ENCODE assay signal across 17 mouse cellular contexts in the genomic region with DNA sequence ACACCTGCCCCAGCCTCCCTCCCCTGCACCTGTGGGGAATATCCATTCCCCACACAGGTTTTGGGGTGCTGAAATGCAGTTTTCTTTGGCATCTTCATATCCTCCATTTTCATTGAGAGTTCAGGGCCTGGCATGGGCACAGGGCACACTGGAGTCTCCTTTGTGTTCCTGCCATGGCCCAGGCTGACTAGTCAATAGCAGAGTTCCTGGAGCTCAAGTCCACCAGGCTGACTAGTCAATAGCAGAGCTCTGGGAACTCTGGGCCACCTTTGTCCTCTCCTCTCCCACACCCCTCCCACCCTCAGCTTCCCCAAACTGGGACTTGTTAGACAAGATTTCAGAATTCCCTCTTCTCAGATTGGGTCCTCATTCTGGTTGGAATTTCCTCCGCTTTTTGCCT. TPM values are rescaled to one million over a fixed set of nuclear protein-coding genes. Genes with fewer than 3 reads are reported as not detected.
DNase-seq lines count a peak whose midpoint lies in the region; ATAC-seq and TF ChIP-seq lines count a peak whose summit lies in the region.
"Had no signal": no experiment of that assay in that cellular context is flagged by ENCODE, and none has a peak within 500 bp of the region (broad histone marks: within the 10 kb centered on the region; RNA-seq: fewer than 3 reads in every experiment).

No protein-coding gene starts in this region.

- intact Hi-C loops in gastrocnemius, postnatal 36 days (cut with DNase I), result loop anchor here (10.0 kb wide), 1 partner anchor 1107 kb away; no protein-coding TSS in a partner anchor

- no peaks in the 10 kb centered on the region for H3K27me3 ChIP-seq in forebrain, embryonic 11.5 days (ENCODE audit: control insufficient read depth, insufficient read depth, low read length)
- no peaks in the 10 kb centered on the region for H3K27me3 ChIP-seq in hindbrain, embryonic 14.5 days (ENCODE audit: control insufficient read depth, insufficient read depth, low read length)
- no peaks in the 10 kb centered on the region for H3K27me3 ChIP-seq in midbrain, postnatal 0 days (ENCODE audit: insufficient read depth, low read length)
- H3K27me3 ChIP-seq: heart, embryonic 12.5 days; liver, embryonic 15.5 days had no signal

- no peaks in the 10 kb centered on the region for H3K36me3 ChIP-seq in forebrain, embryonic 11.5 days (ENCODE audit: control insufficient read depth, insufficient read depth, low read length)
- peaks cover 32% of the 10 kb centered on the region for H3K36me3 ChIP-seq in hindbrain, embryonic 14.5 days (replicated peaks; ENCODE audit: control insufficient read depth, insufficient read depth)
- H3K36me3 ChIP-seq in midbrain, postnatal 0 days (ENCODE audit: insufficient read depth, low read length), result peaks cover 23% of the 10 kb centered on the region
- H3K36me3 ChIP-seq: liver, embryonic 15.5 days had no signal

- no peak overlapping the region for H3K4me3 ChIP-seq in forebrain, embryonic 11.5 days (ENCODE audit: low read depth, low read length)
- no peak overlapping the region for H3K4me3 ChIP-seq in hindbrain, embryonic 14.5 days (replicated peaks; ENCODE audit: low read length)
- no peak overlapping the region for H3K4me3 ChIP-seq in midbrain, postnatal 0 days (ENCODE audit: low read depth, low read length)
- H3K4me3 ChIP-seq: heart, embryonic 12.5 days; limb, embryonic 10.5 days; liver, embryonic 15.5 days had no signal

- no peak overlapping the region for H3K4me2 ChIP-seq in forebrain, embryonic 11.5 days (ENCODE audit: low read depth, low read length, severe bottlenecking)
- no peak overlapping the region for H3K4me2 ChIP-seq in hindbrain, embryonic 14.5 days (replicated peaks)
- no peak overlapping the region for H3K4me2 ChIP-seq in midbrain, postnatal 0 days (ENCODE audit: low read depth, low read length, poor library complexity, severe bottlenecking)
- H3K4me2 ChIP-seq: heart, embryonic 12.5 days; liver, embryonic 15.5 days had no signal

- peaks cover 13% of the 10 kb centered on the region for H3K4me1 ChIP-seq in forebrain, embryonic 11.5 days (replicated peaks; ENCODE audit: control insufficient read depth, insufficient read depth, low read length)
- peaks cover 21% of the 10 kb centered on the region for H3K4me1 ChIP-seq in hindbrain, embryonic 14.5 days (replicated peaks; ENCODE audit: control insufficient read depth, insufficient read depth, low read length)
- H3K4me1 ChIP-seq in midbrain, postnatal 0 days (ENCODE audit: insufficient read depth, low read length), result peaks cover 6% of the 10 kb centered on the region
- H3K4me1 ChIP-seq: liver, embryonic 15.5 days had no signal

- peak overlapping the region; percentile 37 for H3K9ac ChIP-seq in forebrain, embryonic 11.5 days (ENCODE audit: low read length)
- H3K9ac ChIP-seq in hindbrain, embryonic 14.5 days, result no peak overlapping the region; the same call in 1 of the 2 replicates
- 0 out of 2 replicates have a peak overlapping the region, but pooled peaks have one; percentile 29 for H3K9ac ChIP-seq in midbrain, postnatal 0 days (replicated peaks; ENCODE audit: low read length, poor library complexity, severe bottlenecking)
- H3K9ac ChIP-seq: heart, embryonic 12.5 days; liver, embryonic 15.5 days had no signal

- peak overlapping the region; percentile 71 for H3K27ac ChIP-seq in forebrain, embryonic 11.5 days (ENCODE audit: low read depth, low read length)
- H3K27ac ChIP-seq in hindbrain, embryonic 14.5 days, result peak overlapping the region; percentile 80
- peak overlapping the region; percentile 62; the same call in 1 of the 2 replicates for H3K27ac ChIP-seq in midbrain, postnatal 0 days (ENCODE audit: low read depth, low read length)
- H3K27ac ChIP-seq: kidney, postnatal 0 days; limb, embryonic 10.5 days; liver, embryonic 15.5 days had no signal

- no peak for TF ChIP-seq CTCF in midbrain, postnatal 0 days (IDR thresholded peaks at IDR 0.05)

- H3K9me3 ChIP-seq in forebrain, embryonic 11.5 days (ENCODE audit: control insufficient read depth, low read length), result no peaks in the 10 kb centered on the region
- H3K9me3 ChIP-seq in hindbrain, embryonic 14.5 days (ENCODE audit: control insufficient read depth, low read length), result no peaks in the 10 kb centered on the region
- no peaks in the 10 kb centered on the region for H3K9me3 ChIP-seq in midbrain, postnatal 0 days (ENCODE audit: low read length)
- H3K9me3 ChIP-seq: heart, embryonic 12.5 days; limb, embryonic 10.5 days; liver, embryonic 15.5 days had no signal

- ATAC-seq in forebrain, embryonic 11.5 days (replicated peaks; ENCODE audit: low FRiP score), result no peak
- no peak for ATAC-seq in hindbrain, embryonic 14.5 days (ENCODE audit: low FRiP score)
- ATAC-seq in midbrain, postnatal 0 days (ENCODE audit: low FRiP score), result no peak
- ATAC-seq: CD4-positive, CD25-positive, alpha-beta regulatory T cell, adult 4 months had no signal

- WGBS in forebrain, embryonic 11.5 days, result 88% methylated on average over 1 of the region's 1 CpGs
- WGBS in hindbrain, embryonic 14.5 days, result 94% methylated on average over 1 of the region's 1 CpGs
- 96% methylated on average over 1 of the region's 1 CpGs for WGBS in midbrain, postnatal 0 days

- DNase-seq in embryo, embryonic 10.5 days (ENCODE audit: low spot score), result peak; percentile 49
- DNase-seq in forebrain, embryonic 11.5 days (ENCODE audit: low spot score), result no peak
- no peak for DNase-seq in hindbrain, embryonic 14.5 days (ENCODE audit: low spot score)
- peak; percentile 62 for DNase-seq in midbrain, postnatal 0 days (ENCODE audit: low spot score)
- DNase-seq in kidney, adult 8-10 months, result no peak
- no peak for DNase-seq in gastrocnemius, postnatal 36 days
- DNase-seq in heart, adult 18-20 months, result no peak
- DNase-seq: cerebellum, adult 2 months; gastrocnemius, postnatal 25 days; layer of hippocampus, adult 9-11 months; lung, postnatal 14 days; right cerebral cortex, adult 18-20 months had no signal

RNA-seq across cellular contexts. Expression of a gene that starts 25.6 kb away (rescaled TPM):
- polyA plus RNA-seq in forebrain, embryonic 11.5 days (2014; fragmentation: Nextera tagmentation; extraction: Ambion mirVana), result 6.4 and 7.1 TPM in 2 replicates
- 3.1 and 3.4 TPM in 2 replicates for polyA plus RNA-seq in hindbrain, embryonic 14.5 days (2014; fragmentation: Nextera tagmentation; extraction: Ambion mirVana)
- total RNA-seq in midbrain, postnatal 0 days (2014; rRNA removed), result 24.1 and 26.5 TPM in 2 replicates
- polyA plus RNA-seq in midbrain, postnatal 0 days (2015; fragmentation: Nextera tagmentation; extraction: Ambion mirVana), result 1.9 and 2.4 TPM in 2 replicates
- total RNA-seq in gastrocnemius, postnatal 36 days (2021), result 1 to 10 TPM; 4.0 to 4.7 TPM
- 1 to 10 TPM; 8.1 to 8.3 TPM for total RNA-seq in heart, adult 18-20 months (2021)
- polyA plus RNA-seq: CD4-positive, CD25-positive, alpha-beta regulatory T cell, adult 4 months had no signal

Comparison
In these comparisons a context has a peak if more than half of its experiments do, and no peak if none do; other contexts are left out.
1. DNase-seq: peak in embryo, embryonic 10.5 days (single experiment) and midbrain, postnatal 0 days (single experiment); none in forebrain, embryonic 11.5 days (single experiment), hindbrain, embryonic 14.5 days (single experiment), kidney, adult 8-10 months (0 of 2), gastrocnemius, postnatal 36 days (0 of 2) and heart, adult 18-20 months (0 of 2).
2. Peak in every context shown above with its lines, with median percentiles within 50 percentile points of each other: H3K27ac ChIP-seq.